Mouse (Mus musculus): ENCODE measurements around the gene Gm9958.
A peak's percentile ranks its signal among the peaks of the same experiment; 100 is the strongest.

The Gm9958 gene

DNA sequence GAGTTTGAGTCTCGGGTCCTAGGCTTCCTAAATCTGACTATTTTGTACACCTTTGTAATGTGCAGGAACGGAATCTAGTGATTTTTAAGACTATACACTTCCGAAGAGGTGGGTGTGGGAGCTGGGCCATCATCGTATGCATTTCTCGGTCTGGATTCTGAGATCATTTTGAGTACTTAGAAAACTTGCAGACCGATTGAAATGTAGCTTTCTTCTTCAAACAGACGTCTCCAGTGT lies at the start of gene Gm9958:
TSS of gene Gm9958 (plus strand) at position 138 of the 237 bp plus-strand sequence.
- DNase-seq (ENCODE audit: extremely low spot score), result no peak

DNA sequence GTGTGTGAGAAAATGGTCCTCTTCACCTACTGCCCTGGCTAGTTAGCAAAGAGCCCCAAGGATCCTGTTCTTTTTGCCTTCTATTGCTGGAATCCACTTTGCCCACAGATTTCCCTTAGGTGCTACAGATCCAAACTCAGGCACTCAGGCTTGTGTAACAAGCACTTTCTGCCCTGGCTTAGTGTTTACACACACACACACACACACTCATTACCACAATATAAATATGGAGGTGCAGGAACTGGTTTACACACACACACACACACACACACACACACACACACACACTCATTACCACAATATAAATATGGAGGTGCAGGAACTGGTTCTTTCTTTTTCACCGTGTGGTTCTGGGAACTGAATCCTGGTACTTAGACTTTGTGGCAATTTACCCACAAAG lies 35.9 kb upstream of the Gm9958 start:
- DNase-seq (ENCODE audit: extremely low spot score), result no peak

DNA sequence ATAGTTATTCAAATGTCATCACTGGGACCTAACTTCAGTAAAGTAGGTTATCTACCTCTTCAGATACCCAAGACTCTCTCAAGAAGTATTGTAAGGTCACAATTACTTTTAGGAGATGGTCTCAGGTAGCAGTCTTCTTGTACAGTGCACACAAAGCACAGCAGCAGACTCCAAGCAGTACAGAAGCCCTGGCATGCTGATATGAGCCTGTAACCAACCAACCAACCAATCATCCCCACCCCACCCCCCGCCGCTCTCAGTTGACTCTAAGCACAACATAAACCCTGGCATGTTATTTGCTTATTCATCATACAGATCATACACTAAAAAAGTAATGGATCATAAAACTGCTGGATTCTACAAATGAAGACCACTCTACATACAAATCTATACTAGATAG lies 34.5 kb upstream of the Gm9958 start:
- no peak for DNase-seq (ENCODE audit: extremely low spot score)

DNA sequence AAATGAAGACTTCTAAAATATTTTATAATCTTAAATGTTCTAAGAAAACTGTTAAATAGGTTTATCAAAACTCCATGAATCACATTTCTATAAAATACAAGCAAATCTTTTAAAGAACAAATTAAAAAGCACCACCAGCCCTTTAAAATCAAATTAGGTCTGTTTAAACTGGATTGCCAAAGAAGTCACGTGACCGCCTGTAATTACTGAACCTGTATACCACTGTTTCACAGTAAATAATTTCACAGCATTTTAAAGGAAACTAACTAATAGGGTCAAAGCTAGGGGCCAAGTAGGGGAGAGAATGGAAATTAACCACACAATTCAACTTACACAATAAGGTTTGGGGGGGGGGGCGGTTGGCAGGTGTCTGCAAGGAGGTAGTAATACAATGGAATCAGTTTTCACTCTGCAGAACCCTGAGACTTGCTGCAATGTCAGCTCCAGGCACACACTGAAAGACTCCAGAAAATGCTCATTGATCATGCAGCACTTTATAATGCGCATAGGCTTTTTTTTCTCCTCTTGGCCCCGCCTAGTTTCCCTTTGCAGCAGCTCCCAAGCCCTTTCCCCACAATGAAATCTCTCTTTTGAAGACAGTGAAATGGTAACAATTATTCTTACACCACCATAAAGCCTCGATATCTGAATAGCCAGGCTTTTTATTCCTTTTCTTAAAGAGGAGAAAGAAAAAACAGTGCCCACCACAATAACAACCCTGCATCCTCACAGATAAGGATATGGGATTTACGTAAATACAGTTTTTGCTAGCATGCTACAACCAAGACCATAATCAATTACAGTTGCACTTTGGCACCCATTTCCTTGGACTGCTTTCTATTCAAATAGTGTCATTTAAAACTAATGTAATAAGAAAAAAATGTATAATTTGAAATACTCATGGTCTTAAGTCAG lies 28.6 kb upstream of the Gm9958 start:
- peak; percentile 8 for DNase-seq (ENCODE audit: extremely low spot score)

DNA sequence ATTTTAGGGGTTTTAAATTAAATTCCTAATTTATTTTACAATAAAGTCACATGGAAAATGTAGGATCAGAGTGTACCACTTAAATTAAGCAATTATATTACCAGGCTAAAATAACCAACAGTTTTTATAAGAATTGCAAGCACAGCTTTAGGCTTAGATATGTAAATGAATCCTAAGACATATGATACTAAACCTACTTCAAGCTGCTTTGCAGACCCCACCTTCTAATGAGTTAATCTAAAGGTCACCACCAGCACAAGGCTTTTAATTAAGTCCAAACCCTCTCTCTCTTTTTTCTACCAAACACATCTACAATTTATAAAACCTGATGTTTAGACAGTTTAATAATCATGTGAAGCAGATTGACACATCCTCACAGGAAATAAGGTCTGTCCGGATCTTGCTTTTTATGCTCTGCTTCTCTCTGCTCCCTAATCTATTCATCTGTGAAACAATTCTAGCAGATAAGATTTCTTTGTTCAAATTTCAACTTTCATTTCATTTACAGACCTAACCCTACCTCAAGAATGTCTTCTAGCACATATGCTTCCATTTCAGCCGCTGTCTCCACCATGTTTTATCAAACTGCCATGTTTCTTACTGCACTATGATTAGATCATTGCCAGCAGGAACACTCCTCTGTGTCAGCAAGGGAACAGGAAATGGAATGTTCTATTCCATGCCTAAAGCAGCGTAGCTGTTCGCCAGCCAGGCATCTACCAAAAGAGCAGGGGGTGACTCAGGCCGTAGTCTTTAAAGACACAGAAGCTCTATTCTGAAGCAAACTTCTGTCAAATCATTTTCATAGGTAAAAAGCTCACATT lies 27.7 kb upstream of the Gm9958 start:
- peak; percentile 12 for DNase-seq (ENCODE audit: extremely low spot score)

DNA sequence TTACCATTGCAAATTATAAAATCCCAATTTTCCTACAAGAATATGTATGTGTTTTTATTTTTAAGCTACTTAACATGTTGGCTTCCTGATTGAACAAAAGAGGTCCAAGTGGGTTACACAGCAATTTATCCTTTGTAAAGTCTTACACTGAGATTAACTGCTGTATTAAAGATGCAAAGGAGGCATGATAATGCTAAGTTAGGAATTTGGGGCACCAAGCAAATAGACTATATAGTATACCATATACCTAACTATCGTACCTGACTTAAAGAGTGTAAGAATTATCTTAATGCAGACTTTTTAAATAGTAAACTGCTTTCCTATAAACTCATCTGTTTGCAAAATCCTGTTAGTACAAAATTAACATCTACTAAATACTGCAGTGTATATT lies 27.1 kb upstream of the Gm9958 start:
- no peak for DNase-seq (ENCODE audit: extremely low spot score)

DNA sequence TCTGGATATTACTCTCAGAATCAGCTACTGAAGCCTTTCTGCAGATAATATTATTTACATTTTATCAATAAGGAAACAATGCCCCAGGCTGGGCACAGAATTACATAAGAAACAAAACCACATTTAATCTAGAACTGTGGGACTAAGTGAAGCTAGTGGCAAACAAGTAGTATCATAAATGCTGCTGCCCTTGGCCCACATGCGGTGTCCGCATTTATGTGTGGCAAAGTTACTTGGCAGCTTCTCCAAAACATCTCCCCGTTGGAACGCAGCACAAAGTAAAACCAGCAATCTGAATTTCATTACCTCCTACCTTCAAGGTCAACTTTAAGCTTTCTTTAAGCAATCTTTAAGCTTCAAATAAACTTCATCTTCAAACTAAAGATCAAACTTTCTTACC lies 26.2 kb upstream of the Gm9958 start:
- no peak for DNase-seq (ENCODE audit: extremely low spot score)

DNA sequence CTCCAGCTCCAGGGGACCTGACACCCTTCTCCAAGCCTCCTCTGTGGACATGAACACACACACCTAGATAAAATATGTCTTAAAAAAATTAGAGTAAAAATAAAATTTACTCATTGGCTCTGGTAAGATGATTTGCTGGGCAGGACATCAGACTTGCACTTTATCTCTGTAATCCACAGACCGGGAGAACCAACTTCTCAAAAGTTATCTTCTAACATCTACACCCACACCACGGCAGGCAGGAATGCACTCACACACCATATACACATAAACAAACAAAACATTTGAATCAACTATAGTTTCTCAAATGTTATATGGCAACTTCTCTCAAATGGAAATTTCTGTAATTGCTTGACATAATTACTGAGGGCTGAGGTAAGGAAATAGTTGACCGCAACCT lies 20.1 kb upstream of the Gm9958 start:
- no peak for DNase-seq (ENCODE audit: extremely low spot score)

DNA sequence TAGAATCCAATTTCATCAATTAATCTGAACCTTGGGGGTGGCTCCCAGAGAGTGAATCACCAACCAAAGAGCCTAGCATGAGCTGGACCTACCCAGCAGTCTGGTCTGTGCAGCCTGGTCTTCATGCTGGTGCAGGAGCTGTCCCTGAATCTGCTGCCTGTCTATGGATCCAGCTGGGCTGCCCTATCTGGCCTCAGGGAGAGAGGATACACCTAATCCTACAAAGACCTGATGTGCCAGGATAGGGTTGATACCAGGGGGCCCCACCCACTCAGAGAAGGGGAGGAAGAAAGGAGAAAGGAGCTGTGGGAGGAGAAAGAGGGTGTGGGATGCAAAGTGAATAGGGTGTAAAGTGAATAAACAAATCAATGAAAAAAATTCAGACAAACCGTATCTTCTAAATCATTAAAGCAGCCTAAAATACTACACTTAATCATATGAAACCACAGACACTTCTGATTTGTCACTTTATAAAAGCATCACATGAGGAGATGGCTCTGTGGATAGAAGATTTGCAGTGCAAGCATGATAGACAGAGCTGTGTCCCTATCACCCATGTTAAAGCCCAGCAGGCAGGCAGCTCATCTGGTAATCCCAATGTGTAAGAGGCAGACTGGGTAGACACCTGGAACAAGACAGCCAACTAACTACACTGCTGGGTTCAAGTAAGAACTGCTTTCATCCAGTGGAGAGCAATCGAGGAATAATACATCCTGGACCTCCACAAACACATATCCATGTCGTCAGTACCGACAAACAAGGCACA lies 13.3 kb upstream of the Gm9958 start:
- no peak for DNase-seq (ENCODE audit: extremely low spot score)

DNA sequence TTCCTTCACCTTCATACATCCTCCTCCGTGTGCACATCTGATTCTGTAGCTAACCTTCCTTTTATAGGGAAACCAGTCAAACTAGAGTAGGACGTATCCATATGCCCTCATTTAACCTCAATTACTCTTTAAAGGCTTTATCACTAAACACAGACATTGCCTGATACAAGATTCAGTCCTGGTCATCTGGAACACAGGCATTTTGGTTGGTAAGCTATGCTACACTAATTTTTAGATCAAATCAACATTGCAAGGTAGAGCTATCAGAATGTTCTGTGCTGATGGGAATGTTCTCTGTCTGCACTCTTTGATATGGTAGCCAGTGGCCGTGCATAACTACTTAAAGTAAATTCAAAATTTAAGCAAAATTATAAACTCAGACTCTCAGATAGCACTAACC lies 11.2 kb upstream of the Gm9958 start:
- no peak for DNase-seq (ENCODE audit: extremely low spot score)

DNA sequence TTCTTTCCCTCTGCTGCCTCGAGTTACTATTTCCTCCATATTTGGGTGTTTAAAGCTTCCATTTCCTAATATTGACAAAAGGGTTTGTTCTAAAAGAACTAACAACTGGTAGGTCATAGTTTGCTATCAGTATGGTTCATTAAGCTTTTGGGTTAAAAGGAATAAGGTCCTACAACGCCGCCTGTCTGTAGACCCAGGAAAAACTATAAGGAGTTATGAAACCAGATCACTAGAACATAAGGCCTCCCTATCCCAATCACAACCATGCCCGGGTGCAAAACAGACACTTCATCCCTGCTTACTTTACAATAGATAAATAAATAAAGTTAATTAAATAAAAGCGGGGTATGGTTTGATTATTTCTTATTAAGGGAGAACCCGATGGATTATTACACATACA lies 2.5 kb upstream of the Gm9958 start:
- peak; percentile 41 for DNase-seq (ENCODE audit: extremely low spot score)

DNA sequence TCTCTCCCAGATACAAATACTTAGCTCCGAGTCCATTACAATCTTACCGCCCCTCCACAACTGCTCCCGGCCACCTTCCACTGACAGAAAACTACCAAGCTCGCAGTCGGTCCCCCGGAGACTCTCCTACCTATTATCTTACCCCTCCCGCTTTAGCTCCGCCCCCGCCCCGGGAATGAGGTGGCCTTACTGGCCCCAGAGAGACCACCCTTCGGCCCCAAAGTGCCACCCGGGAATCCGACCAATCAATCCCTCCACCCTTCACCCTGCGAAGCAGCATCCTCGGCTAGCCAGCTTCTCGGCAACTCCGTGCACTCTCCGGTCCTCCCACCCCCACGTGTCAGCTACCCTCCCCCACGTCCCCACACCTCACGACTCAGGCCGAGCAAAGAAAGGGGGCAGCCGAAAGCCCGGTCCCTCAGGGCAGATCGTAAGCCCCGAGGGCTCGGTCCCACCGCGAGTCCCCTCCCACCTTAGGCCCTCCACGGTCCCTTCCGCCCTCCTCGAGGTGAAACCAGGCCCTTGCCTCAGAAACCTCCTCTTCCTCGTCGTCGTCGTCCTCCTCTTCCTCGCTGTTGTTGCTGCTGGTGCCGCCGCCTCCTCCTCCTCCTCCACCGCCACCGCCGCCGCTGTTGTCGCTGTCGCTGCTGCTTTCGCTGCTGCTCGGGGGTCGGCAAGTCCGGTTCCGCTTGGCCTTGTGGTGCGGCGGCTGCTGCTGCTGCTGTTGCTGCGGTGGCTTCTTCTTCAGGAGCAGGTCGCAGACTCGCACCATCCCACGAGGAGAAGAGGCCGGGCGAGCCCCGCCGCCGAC lies 1.7 kb upstream of the Gm9958 start:
- DNase-seq (ENCODE audit: extremely low spot score), result peak; percentile 72

DNA sequence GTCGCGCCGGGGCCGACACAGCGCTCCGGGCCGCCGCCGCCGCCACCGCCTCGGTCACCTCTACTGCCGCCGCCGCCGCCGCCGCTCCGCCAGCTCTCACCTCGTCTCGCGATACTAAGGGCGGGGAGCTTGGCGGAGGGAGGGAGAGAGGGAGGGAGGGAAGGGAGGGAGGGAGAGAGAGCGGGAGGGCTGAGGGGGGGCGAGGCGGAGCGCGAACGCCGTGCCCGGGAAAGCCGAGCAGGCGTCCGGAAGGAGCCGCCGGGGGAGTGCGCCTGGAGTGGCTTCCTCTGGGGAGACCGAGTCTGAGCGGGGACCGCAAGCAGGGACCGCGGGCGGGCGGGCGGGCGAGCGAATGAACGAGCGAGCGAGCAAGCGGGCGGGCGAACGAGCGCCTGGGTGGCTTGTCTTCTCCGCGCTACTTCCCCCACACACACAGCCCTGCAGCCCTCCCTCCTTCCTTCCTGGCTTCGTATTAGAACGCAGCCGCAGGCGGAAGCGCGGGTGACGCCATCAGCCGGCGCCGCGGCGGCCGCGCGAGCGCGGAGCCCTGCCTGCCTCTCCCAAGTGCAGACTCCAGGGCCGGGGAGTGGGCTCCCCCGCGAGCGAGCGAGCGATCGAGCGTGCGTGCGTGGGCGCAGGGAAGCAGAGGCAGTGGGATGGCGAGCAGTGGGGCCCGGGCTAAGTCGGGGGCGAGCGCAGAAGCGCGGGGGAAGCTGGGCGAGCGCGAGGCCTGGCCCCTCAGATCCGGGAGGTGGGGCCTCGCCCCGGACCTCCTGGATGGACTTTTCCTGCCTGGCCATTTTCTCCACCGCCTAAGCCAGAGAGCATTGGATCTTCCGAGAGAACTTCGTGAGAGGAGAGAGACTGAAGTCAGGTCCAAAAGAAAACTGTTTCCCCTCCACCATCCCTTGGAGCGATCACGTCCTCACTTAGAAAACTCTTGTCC lies 610 bp upstream of the Gm9958 start, which contains the start of gene Ankrd17:
TSS of gene Ankrd17 (minus strand) at position 457 of the 946 bp plus-strand sequence.
- peak; percentile 93 for DNase-seq (ENCODE audit: extremely low spot score)

DNA sequence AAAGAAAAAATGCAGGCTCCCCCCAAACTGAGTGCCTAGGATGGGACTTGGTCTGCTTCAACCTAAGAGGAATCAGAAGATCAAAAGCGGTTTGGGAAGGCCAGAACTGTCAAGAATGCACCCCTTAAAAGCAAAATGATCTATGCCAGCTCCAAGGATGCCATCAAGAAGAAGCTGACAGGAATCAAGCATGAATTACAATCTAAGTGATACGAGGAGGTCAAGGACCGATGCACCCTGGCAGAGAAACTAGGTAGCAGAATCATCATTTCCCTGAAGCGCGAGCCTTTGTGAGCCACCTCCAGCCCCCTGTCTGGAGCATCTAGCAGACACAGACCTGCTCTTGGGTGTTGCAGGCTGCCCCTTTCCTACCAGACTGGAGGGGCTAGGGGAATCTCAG lies 3.4 kb downstream of the Gm9958 start:
- DNase-seq (ENCODE audit: extremely low spot score), result no peak

DNA sequence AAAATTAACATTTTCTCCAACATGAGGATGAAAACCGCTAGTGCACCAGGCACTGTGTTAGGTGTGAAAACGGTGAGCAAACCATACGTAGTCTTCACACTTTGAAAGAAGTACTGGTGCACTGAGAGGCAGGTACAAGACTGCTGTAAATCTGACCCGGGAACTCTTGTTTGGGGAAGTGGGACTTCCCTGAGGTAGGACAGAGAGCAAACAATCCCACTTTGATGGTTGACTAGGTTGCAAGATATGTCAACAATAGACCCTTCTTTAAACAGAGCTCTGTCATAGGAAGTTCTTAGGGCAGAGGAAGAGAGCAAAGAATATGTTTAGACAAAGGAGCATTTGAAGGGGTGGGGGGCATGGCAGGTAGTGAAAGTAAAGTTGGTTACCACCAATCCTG lies 6.7 kb downstream of the Gm9958 start:
- no peak for DNase-seq (ENCODE audit: extremely low spot score)

DNA sequence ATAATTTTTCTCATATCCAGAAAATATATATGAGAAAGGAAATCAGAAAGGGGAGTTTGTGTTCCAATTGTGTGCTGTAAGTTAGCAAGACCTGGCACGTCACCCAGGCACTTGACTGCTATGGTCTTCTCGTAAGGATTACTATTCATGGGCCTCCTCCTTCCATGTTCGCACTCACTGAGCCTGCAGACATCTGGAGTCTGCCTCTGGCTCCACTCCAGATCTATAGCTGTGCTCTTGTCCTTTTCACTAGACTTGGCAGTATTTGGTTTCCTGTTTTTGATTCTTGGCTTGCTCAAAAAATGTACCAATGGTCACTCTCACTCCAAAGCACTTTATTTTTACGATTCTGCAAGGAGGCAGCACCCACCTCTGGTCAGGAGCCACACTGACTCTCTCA lies 14.5 kb downstream of the Gm9958 start:
- DNase-seq (ENCODE audit: extremely low spot score), result no peak

DNA sequence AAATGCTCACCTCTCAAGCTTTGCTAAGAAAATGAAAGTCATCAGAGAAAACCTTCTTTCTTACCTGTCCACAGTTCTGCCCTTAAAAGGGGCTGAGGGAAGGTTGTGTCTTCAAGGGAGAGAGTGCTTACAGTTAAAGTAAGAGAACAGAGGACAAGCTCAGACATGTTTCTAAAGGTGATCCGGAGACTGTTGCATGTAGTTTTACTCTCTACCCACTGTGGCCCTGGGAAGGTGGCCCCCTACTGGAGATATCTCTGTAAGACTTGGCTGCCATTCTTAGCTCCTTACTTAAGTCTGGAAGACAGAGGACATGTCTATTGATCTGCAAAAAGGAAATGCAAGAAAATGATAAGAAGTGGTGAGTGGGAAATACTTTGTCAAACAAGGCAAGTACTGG lies 16.1 kb downstream of the Gm9958 start:
- DNase-seq (ENCODE audit: extremely low spot score), result no peak

DNA sequence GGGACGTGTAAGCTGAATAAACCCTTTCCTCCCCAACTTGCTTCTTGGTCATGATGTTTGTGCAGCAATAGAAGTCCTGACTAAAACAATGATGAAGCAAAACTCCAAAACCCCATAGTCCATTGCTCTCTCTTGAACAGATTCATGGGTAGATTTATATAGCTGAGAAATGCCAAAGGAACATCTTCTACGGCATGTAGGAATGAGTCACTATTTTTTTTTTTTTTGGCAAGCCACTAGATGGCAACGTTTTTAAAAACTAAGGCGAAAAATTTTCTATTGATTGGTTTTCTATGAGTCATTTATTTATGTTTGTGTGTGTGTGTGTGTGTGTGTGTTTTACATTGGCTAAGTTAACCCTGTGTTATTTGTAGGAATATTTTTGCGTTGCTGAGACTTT lies 26.8 kb downstream of the Gm9958 start:
- DNase-seq (ENCODE audit: extremely low spot score), result no peak

DNA sequence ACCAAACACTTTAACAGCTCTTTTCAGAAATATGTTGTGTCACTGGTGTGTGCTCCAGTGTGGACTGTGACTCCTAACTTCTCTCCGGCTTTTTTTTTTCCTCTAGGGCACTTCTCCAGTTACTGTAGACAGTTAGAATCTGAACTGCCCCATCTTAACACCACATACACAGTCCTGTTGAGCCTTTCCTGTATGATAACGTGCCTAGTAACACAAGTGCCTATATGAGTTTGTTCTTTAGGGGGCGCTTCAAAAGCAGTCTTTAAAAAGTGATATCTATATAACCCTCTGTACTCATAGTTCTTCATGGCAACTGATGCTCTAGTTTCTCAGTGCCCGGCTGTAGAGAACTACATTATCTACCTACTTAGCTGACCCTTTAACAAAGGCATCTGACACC lies 27.3 kb downstream of the Gm9958 start:
- no peak for DNase-seq (ENCODE audit: extremely low spot score)

DNA sequence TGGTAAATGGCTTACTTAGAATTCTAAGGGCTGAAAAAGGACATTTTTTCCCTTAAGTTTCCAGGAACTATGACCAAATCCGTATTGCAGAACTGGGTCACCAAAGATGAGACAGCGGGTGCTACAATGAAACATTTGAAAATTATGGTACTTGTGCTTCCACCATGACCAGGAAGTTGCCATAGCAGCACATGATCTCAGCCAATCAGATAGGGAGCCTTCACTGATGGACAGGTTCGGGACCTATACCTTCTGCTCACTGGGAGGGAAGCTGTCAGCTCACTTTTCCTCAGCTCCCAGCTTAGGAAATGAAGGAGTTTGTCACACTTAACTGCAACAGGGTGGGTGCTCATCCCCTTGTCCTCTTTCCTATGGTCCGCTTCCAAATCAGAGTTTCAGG lies 29.8 kb downstream of the Gm9958 start:
- no peak for DNase-seq (ENCODE audit: extremely low spot score)

All from embryo, embryonic 9.5 days (tissue).